Mouse (Mus musculus) CH12.LX (cell line): ENCODE measurements around the gene Agpat3. TPM values are rescaled to one million over a fixed set of nuclear protein-coding genes. Genes with fewer than 3 reads are reported as not detected.

ENCODE experiments used
- DNase-seq: peaks from one replicate; pipeline ENCODE4 v3.0.0-alpha.2; 2013; ENCODE audit errors: extremely low read depth
- H3K27ac ChIP-seq: 2 replicates; pipeline ENCODE4 v1.5.1; 2012; ENCODE audit warnings: low read depth, mild to moderate bottlenecking, control low read depth, moderate library complexity; ENCODE audit not compliant: insufficient read depth
- H3K27me3 ChIP-seq: replicated peaks from 2 replicates; pipeline ENCODE3; 2012; ENCODE audit warnings: inconsistent platforms
- H3K36me3 ChIP-seq, 2 experiments: replicated peaks in 1 of 2; 2 replicates each; pipeline versions ENCODE3 to v1.6.1; 2012; ENCODE audit warnings: inconsistent platforms in 1 of 2, low read length in 1 of 2, mild to moderate bottlenecking in 1 of 2, mixed read lengths in 1 of 2, moderate library complexity in 1 of 2; ENCODE audit not compliant: control insufficient read depth in 1 of 2, insufficient read depth in 1 of 2
- H3K4me1 ChIP-seq, 2 experiments: 2 replicates each; pipeline ENCODE4 v1.6.1; 2012; ENCODE audit warnings: inconsistent platforms in 1 of 2, moderate library complexity in 1 of 2; ENCODE audit not compliant: insufficient read depth in 2 of 2, control insufficient read depth in 1 of 2
- H3K4me2 ChIP-seq: 2 replicates; pipeline ENCODE4 v1.6.1; 2012; ENCODE audit warnings: low read depth, mild to moderate bottlenecking, control low read depth; ENCODE audit not compliant: poor library complexity, insufficient read depth, severe bottlenecking
- H3K4me3 ChIP-seq, 3 experiments: fragments of 150-350 bp in 1 of 3; sonication (generic) in 1 of 3; replicated peaks in 1 of 3; 2 replicates each; pipeline versions ENCODE3 to v1.5.1; 2011 to 2012; ENCODE audit warnings: low read depth in 2 of 3, low read length in 2 of 3, mild to moderate bottlenecking in 2 of 3, moderate library complexity in 2 of 3, control low read depth in 1 of 3, improper control_type of control experiment in 1 of 3, inconsistent platforms in 1 of 3, mixed read lengths in 1 of 3; ENCODE audit not compliant: poor library complexity in 1 of 3
- H3K79me2 ChIP-seq: replicated peaks from 2 replicates; pipeline ENCODE4 v1.6.1; 2012; ENCODE audit warnings: mild to moderate bottlenecking, moderate library complexity; ENCODE audit not compliant: control insufficient read depth, poor library complexity, insufficient read depth, severe bottlenecking; ENCODE audit errors: extremely low read depth
- H3K9ac ChIP-seq: 2 replicates; pipeline ENCODE4 v1.6.1; 2012; ENCODE audit warnings: low read depth, mild to moderate bottlenecking, control low read depth, moderate library complexity; ENCODE audit not compliant: insufficient read depth
- H3K9me3 ChIP-seq: replicated peaks from 2 replicates; pipeline ENCODE3; 2012; ENCODE audit warnings: low read length, inconsistent platforms, mixed read lengths
- BHLHE40 ChIP-seq: IDR thresholded peaks from 2 replicates; pipeline ENCODE4 v1.6.1; 2011; ENCODE audit warnings: mild to moderate bottlenecking, low read depth, low read length, improper control_type of control experiment
- CHD2 ChIP-seq: IDR thresholded peaks from 2 replicates; pipeline ENCODE4 v1.6.1; 2011; ENCODE audit warnings: low read length, improper control_type of control experiment
- CTCF ChIP-seq, 2 experiments: IDR thresholded peaks in 1 of 2; conservative IDR thresholded peaks in 1 of 2; 2 replicates each; pipeline ENCODE4 v1.5.1; 2011 to 2012; ENCODE audit warnings: low read depth in 2 of 2, low read length in 2 of 2, improper control_type of control experiment in 1 of 2, inconsistent platforms in 1 of 2, mild to moderate bottlenecking in 1 of 2, moderate library complexity in 1 of 2
- E2F4 ChIP-seq: IDR thresholded peaks from 2 replicates; pipeline ENCODE4 v1.6.1; 2011; ENCODE audit warnings: low read depth, low read length, improper control_type of control experiment; ENCODE audit not compliant: insufficient replicate concordance
- ELF1 ChIP-seq: IDR thresholded peaks from 2 replicates; pipeline ENCODE4 v1.6.1; 2014; ENCODE audit warnings: low read depth, mild to moderate bottlenecking, inconsistent platforms, low read length, improper control_type of control experiment
- IRF4 ChIP-seq: IDR thresholded peaks from 2 replicates; pipeline ENCODE4 v1.6.1; 2014; ENCODE audit warnings: low read depth, mild to moderate bottlenecking, inconsistent platforms, low read length, improper control_type of control experiment
- MAX ChIP-seq: IDR thresholded peaks from 2 replicates; pipeline ENCODE4 v1.6.1; 2011; ENCODE audit warnings: low read length, improper control_type of control experiment
- MXI1 ChIP-seq: IDR thresholded peaks from 2 replicates; pipeline ENCODE4 v1.6.1; 2011; ENCODE audit warnings: mild to moderate bottlenecking, low read depth, low read length, improper control_type of control experiment
- NRF1 ChIP-seq: IDR thresholded peaks from 2 replicates; pipeline ENCODE4 v1.6.1; 2014; ENCODE audit warnings: low read depth, mild to moderate bottlenecking, inconsistent platforms, low read length, improper control_type of control experiment, moderate library complexity
- PAX5 ChIP-seq: IDR thresholded peaks from 2 replicates; pipeline ENCODE4 v1.6.1; 2012; ENCODE audit warnings: low read length, inconsistent platforms, mixed read lengths
- POLR2A ChIP-seq: IDR thresholded peaks from 2 replicates; pipeline ENCODE4 v1.6.1; 2011; ENCODE audit warnings: low read depth, mild to moderate bottlenecking, improper control_type of control experiment, low read length
- POLR2AphosphoS2 ChIP-seq: IDR thresholded peaks from 2 replicates; pipeline ENCODE4 v1.6.1; 2011; ENCODE audit warnings: low read depth, low read length, improper control_type of control experiment
- RAD21 ChIP-seq: IDR thresholded peaks from 2 replicates; pipeline ENCODE4 v1.6.1; 2011; ENCODE audit warnings: low read depth, mild to moderate bottlenecking, low read length, improper control_type of control experiment, moderate library complexity
- RCOR1 ChIP-seq: conservative IDR thresholded peaks from 2 replicates; pipeline ENCODE4 v1.6.1; 2012; ENCODE audit warnings: low read depth, mild to moderate bottlenecking, inconsistent platforms, low read length, improper control_type of control experiment
- UBTF ChIP-seq: IDR thresholded peaks from 2 replicates; pipeline ENCODE4 v1.6.1; 2012; ENCODE audit warnings: low read depth, mild to moderate bottlenecking, inconsistent platforms, low read length, improper control_type of control experiment, moderate library complexity
- USF2 ChIP-seq: conservative IDR thresholded peaks from 2 replicates; pipeline ENCODE4 v1.6.1; 2011; ENCODE audit warnings: low read depth, low read length, improper control_type of control experiment
- ZC3H11A ChIP-seq: IDR thresholded peaks from 2 replicates; pipeline ENCODE4 v1.6.1; 2012; ENCODE audit warnings: low read depth, mild to moderate bottlenecking, inconsistent platforms, low read length, improper control_type of control experiment
- ZMIZ1 ChIP-seq: IDR thresholded peaks from 2 replicates; pipeline ENCODE4 v1.6.1; 2012; ENCODE audit warnings: low read depth, mild to moderate bottlenecking, inconsistent platforms, low read length, improper control_type of control experiment
- dilution Hi-C: fragments of 300-500 bp; cut with MboI; formaldehyde crosslinking; loops from 2 replicates; pipeline ENCODE4 v1.14.3; 2020; ENCODE audit warnings: low sequenced_read_pairs; ENCODE audit not compliant: extremely low pct_unique_long_range_greater_than_20kb, extremely low pct_ligation_motif_present
- in situ Hi-C: fragments of 300-500 bp; cut with MboI; formaldehyde crosslinking; loops from 3 replicates; pipeline ENCODE4 v1.14.3; 2019; ENCODE audit warnings: low sequenced_read_pairs, low pct_ligation_motif_present, low pct_unique_long_range_greater_than_20kb, mixed read lengths
- polyA plus RNA-seq: library from polyadenylated mRNA; unstranded; fragments of >175 nt; gene quantifications from 2 replicates; pipeline ENCODE4 v1.2.1, GENCODE M21; 2012; ENCODE audit warnings: low read depth; ENCODE audit not compliant: insufficient read length
- total RNA-seq, 2 experiments: library from RNA; depleted of rRNA; stranded (reverse); fragments of 300-350 nt in 1 of 2; fragments of >200 nt in 1 of 2; gene quantifications; 2 replicates each; pipeline ENCODE4 v1.2.3; 2012 to 2014

Agpat3 gene
- total and polyA plus RNA-seq, 3 experiments: 36.7 to 67.2 (median 63.1) TPM

DNA sequence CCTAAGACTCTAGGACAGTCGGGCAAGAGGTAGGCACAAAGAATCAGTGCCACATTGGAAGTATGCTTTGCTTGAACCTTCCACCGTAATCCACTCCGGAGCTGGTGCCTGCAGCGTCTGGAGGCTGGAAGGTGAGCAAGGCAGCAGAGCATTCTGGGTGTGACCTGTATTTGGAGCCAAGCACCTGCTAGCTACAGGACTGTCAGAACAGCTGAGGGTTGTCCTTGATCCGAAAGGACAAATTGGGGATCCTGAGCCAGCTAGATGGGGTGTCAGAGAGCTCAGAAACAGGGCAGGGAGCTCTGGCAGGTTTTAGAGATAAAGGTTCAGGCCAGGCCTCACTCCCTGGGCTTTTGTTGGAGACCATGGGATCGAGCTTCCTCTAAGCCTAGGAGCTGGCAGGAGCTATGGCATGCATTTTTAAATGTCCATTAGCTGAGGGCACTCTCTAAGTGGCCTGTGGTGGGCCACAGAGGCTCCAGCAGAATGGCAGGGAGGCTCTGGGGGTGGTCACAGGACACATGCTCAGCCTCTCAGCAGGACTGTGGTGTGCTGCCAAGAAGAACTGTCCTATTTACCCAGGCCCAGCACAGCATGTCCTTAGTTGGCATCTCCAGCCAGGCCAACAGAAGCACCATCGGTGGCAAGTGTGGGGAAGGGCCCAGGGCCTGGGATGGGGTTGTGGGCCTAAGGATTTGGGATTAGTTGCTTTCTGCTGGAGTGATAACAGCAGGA lies 91.2 kb downstream of the Agpat3 start:
- Histone ChIP-seq H3K4me3 (no peak overlapping the region), H3K27me3 (peaks cover 2% of the 10 kb centered on the region), H3K36me3 (no peaks in the 10 kb centered on the region), H3K9ac (no peak overlapping the region), H3K4me2 (no peak overlapping the region), H3K79me2 (no peaks in the 10 kb centered on the region), H3K4me1 (peaks cover 31 to 58% of the 10 kb centered on the region in 2 experiments), H3K27ac (no peak overlapping the region), H3K9me3 (peaks cover 21% of the 10 kb centered on the region)
- dilution Hi-C loops: no loop called here
- no peak for DNase-seq
- in situ Hi-C loops: no loop called here
- TF ChIP-seq POLR2A (no peak), E2F4 (no peak), RAD21 (no peak), POLR2AphosphoS2 (no peak), MAX (no peak), IRF4 (no peak), ZC3H11A (no peak), BHLHE40 (no peak)

DNA sequence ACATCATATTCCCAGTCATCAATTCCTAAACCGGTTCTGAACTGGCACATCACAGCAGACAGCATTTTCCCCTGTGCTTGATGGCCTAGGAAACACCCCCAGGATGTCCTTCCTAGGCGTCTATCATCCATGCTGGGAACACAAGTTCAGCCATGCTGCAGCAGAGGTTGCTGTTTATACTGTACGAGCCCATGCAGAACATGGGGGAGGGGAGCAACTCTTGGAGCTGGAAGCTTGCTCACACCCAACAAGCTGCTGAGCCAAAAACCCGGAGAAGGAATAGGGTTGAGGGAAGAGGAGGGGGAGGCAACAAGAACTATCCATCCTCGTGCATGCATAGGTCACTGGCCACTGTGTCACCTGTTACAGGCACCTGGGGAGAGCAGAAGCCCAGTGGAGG lies 92.0 kb downstream of the Agpat3 start:
- Histone ChIP-seq H3K4me1 (peaks cover 31 to 53% of the 10 kb centered on the region in 2 experiments), H3K36me3 (no peaks in the 10 kb centered on the region), H3K9me3 (peaks cover 21% of the 10 kb centered on the region), H3K4me3 (no peak overlapping the region), H3K79me2 (no peaks in the 10 kb centered on the region), H3K27me3 (peaks cover 2% of the 10 kb centered on the region), H3K4me2 (no peak overlapping the region), H3K9ac (no peak overlapping the region), H3K27ac (no peak overlapping the region)
- dilution Hi-C loops (no loop called here), in situ Hi-C loops (no loop called here)
- TF ChIP-seq PAX5: no peak
- no peak for TF ChIP-seq ELF1
- no peak for TF ChIP-seq NRF1
- TF ChIP-seq CHD2: no peak
- TF ChIP-seq MAX: no peak
- no peak for TF ChIP-seq CTCF (conservative IDR thresholded peaks at IDR 0.05 in 1 of 2, IDR thresholded peaks at IDR 0.05 in 1 of 2; ENCODE audit: low read depth in 2 of 2, low read length in 2 of 2)
- no peak for TF ChIP-seq RCOR1
- TF ChIP-seq USF2: no peak
- no peak for TF ChIP-seq UBTF
- no peak for TF ChIP-seq POLR2AphosphoS2
- no peak for TF ChIP-seq ZC3H11A
- TF ChIP-seq ZMIZ1: no peak
- TF ChIP-seq MXI1: no peak
- no peak for DNase-seq
